Mouse (Mus musculus) C2C12 (cell line): ENCODE measurements around the gene Kcnh2.

Experiments
- CEBPB ChIP-seq: IDR thresholded peaks from one replicate; pipeline ENCODE4 v1.6.1; 2011; ENCODE audit warnings: low read depth, mild to moderate bottlenecking, control low read depth, moderate library complexity
- CTCF ChIP-seq: IDR thresholded peaks from one replicate; pipeline ENCODE4 v1.5.1; 2011; ENCODE audit not compliant: control insufficient read depth, insufficient read depth, insufficient read length
- FOSL1 ChIP-seq: IDR thresholded peaks from one replicate; pipeline ENCODE4 v1.8.0; 2011; ENCODE audit warnings: mild to moderate bottlenecking, low read length; ENCODE audit not compliant: poor library complexity, insufficient read depth, severe bottlenecking
- MAX ChIP-seq: IDR thresholded peaks from one replicate; pipeline ENCODE4 v1.6.1; 2011; ENCODE audit warnings: mild to moderate bottlenecking, control low read depth
- MYOD1 ChIP-seq: IDR thresholded peaks from one replicate; pipeline ENCODE4 v1.6.1; 2011; ENCODE audit warnings: low read depth; ENCODE audit not compliant: control insufficient read depth, insufficient read length

DNA sequence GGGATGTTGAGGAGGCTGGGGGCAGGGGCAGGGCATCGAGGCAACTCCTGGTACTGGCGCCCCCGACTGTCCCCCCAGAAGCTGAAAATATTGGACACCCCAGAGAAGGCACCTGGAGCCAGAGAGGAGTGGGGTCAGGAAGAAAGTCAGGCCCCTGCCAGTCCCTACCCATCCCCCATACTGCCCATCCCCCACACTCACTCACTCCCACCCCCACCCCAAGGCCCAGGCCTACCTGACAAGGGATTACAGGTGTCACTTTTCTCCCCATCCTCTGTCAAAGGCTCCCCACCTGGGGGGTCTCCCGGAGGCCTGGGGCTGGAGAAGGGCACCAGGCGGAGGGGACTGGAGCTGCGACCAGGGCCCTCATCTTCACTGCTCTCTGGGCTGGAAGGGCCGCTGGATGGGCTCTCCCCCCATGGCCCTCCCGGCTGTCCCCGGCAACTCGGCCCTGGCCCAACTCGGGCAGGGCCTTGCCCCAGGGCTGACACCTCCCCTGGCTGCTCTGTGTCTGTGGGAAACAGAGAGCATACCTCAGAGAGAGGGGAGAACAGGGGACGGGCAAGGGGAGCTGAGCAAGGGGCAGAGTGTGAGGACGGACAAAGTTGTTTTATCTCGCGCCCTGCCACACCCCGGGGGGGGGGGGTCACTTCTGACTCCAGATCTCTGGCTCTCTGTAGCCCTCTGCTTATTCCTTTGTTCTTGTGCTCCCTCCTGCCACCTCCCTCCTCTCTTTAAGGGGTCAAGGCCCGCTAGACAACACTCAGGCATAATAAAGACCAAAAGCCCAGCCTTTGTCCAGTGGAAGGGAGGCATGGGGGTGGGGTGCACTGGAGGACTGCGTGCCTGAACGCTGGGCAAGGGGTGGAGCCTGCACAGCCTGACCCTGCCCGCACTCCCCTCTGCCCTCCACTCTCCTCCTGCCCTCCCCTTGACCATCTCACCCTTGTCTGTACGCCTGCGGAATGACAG lies 29.4 kb downstream of the Kcnh2 start:
- TF ChIP-seq CEBPB (no peak), CTCF (no peak), FOSL1 (no peak), MAX (no peak), MYOD1 (no peak)
